Mouse (Mus musculus) brain, adult 10 weeks (tissue): ENCODE measurements around the gene Pgap1. TPM values are rescaled to one million over a fixed set of nuclear protein-coding genes. Genes with fewer than 3 reads are reported as not detected.

Source experiments
- polyA plus RNA-seq: library from polyadenylated mRNA; stranded (reverse); fragments of 350-450 nt; fragmentation: Illumina TruSeq; extraction: RNeasy Lipid Tissue Mini Kit (QIAGEN cat#74804); gene quantifications from one replicate; pipeline ENCODE4 v1.2.3, GENCODE M21; 2015; ENCODE audit warnings: low read depth, low replicate concordance

Pgap1 gene
- 9.7 TPM for polyA plus RNA-seq

GRCm38 (mm10) chr1:54557301-54558229 is at the start of gene Pgap1:
Gene Pgap1 (minus strand): TSS chr1:54557684.

GRCm38 (mm10) chr1:54438340-54439079 is 119.0 kb downstream of the Pgap1 start, which contains the start of gene Gtf3c3:
Gene Gtf3c3 (minus strand): TSS chr1:54438971.

Other genes starting within 250 kb of the Pgap1 start
- 26.3 TPM for gene Gtf3c3, start 118.7 kb downstream of the Pgap1 start, polyA plus RNA-seq